Comparison of ENCODE assay signal across 11 mouse cellular contexts in genomic region chr11:98753264-98753663, GRCm38 (mm10). TPM values are rescaled to one million over a fixed set of nuclear protein-coding genes. Genes with fewer than 3 reads are reported as not detected.
DNase-seq lines count a peak whose midpoint lies in the region; ATAC-seq lines count a peak whose summit lies in the region.
"Had no signal": no experiment of that assay in that cellular context is flagged by ENCODE, and none has a peak within 500 bp of the region (broad histone marks: within the 10 kb centered on the region; RNA-seq: fewer than 3 reads in every experiment).

No protein-coding gene starts in this region.

- H3K9me3 ChIP-seq in limb, embryonic 12.5 days, result no peaks in the 10 kb centered on the region
- H3K9me3 ChIP-seq in limb, embryonic 10.5 days (replicated peaks), result no peaks in the 10 kb centered on the region
- no peaks in the 10 kb centered on the region for H3K9me3 ChIP-seq in heart, embryonic 15.5 days (replicated peaks)
- no peaks in the 10 kb centered on the region for H3K9me3 ChIP-seq in intestine, embryonic 16.5 days (ENCODE audit: control insufficient read depth, low read length)
- H3K9me3 ChIP-seq: neural tube, embryonic 12.5 days had no signal

- 84% methylated on average over 5 of the region's 5 CpGs for WGBS in limb, embryonic 12.5 days
- 88% methylated on average over 5 of the region's 5 CpGs for WGBS in limb, embryonic 10.5 days
- WGBS in heart, embryonic 15.5 days, result 92% methylated on average over 5 of the region's 5 CpGs
- 91% methylated on average over 5 of the region's 5 CpGs for WGBS in intestine, embryonic 16.5 days

- no peak overlapping the region for H3K9ac ChIP-seq in limb, embryonic 12.5 days (replicated peaks)
- H3K9ac ChIP-seq in heart, embryonic 15.5 days, result no peak overlapping the region
- H3K9ac ChIP-seq in intestine, embryonic 16.5 days (ENCODE audit: low read depth, low read length), result peak overlapping the region; percentile 52
- H3K9ac ChIP-seq: neural tube, embryonic 12.5 days had no signal

- H3K36me3 ChIP-seq in limb, embryonic 12.5 days, result peaks cover 39% of the 10 kb centered on the region
- H3K36me3 ChIP-seq in limb, embryonic 10.5 days, result peaks cover 20% of the 10 kb centered on the region
- peaks cover 26% of the 10 kb centered on the region for H3K36me3 ChIP-seq in heart, embryonic 15.5 days
- peaks cover 13% of the 10 kb centered on the region; the same call in 1 of the 2 replicates for H3K36me3 ChIP-seq in intestine, embryonic 16.5 days (ENCODE audit: control insufficient read depth, insufficient read depth, low read length)

- no peak overlapping the region for H3K4me3 ChIP-seq in limb, embryonic 12.5 days (replicated peaks)
- H3K4me3 ChIP-seq in limb, embryonic 10.5 days, result no peak overlapping the region
- H3K4me3 ChIP-seq in heart, embryonic 15.5 days, result no peak overlapping the region
- H3K4me3 ChIP-seq in intestine, embryonic 16.5 days (ENCODE audit: low read length), result no peak overlapping the region; the same call in 1 of the 2 replicates
- H3K4me3 ChIP-seq: neural tube, embryonic 12.5 days had no signal

- peak; percentile 92 for DNase-seq in heart, adult 11 months
- DNase-seq in heart, postnatal 14 days, result no peak
- DNase-seq in limb, embryonic 10.5 days (ENCODE audit: low spot score), result no peak
- no peak for DNase-seq in adrenal gland, adult 8-10 months
- DNase-seq: adrenal gland, postnatal 36 days; right cerebral cortex, postnatal 25 days had no signal

- peaks cover 55% of the 10 kb centered on the region for H3K4me1 ChIP-seq in limb, embryonic 12.5 days (replicated peaks)
- H3K4me1 ChIP-seq in limb, embryonic 10.5 days, result peaks cover 60% of the 10 kb centered on the region
- H3K4me1 ChIP-seq in heart, embryonic 15.5 days (replicated peaks), result peaks cover 80% of the 10 kb centered on the region
- H3K4me1 ChIP-seq in intestine, embryonic 16.5 days (ENCODE audit: control insufficient read depth, insufficient read depth, low read length), result peaks cover 79% of the 10 kb centered on the region

- no peaks in the 10 kb centered on the region for H3K27me3 ChIP-seq in limb, embryonic 12.5 days
- H3K27me3 ChIP-seq in limb, embryonic 10.5 days (ENCODE audit: low read depth, poor library complexity, severe bottlenecking), result no peaks in the 10 kb centered on the region
- no peaks in the 10 kb centered on the region for H3K27me3 ChIP-seq in heart, embryonic 15.5 days
- H3K27me3 ChIP-seq in intestine, embryonic 16.5 days (replicated peaks; ENCODE audit: control insufficient read depth, insufficient read depth, low read length), result no peaks in the 10 kb centered on the region
- H3K27me3 ChIP-seq: neural tube, embryonic 12.5 days had no signal

- H3K4me2 ChIP-seq in limb, embryonic 12.5 days, result no peak overlapping the region
- no peak overlapping the region for H3K4me2 ChIP-seq in heart, embryonic 15.5 days
- peak overlapping the region; percentile 61 for H3K4me2 ChIP-seq in intestine, embryonic 16.5 days (ENCODE audit: low read depth, low read length)
- H3K4me2 ChIP-seq: neural tube, embryonic 12.5 days had no signal

- no peak for ATAC-seq in limb, embryonic 12.5 days (ENCODE audit: insufficient number of reproducible peaks, insufficient read depth, low FRiP score, low TSS enrichment, low read depth)
- no peak for ATAC-seq in heart, embryonic 15.5 days (replicated peaks; ENCODE audit: insufficient number of reproducible peaks, insufficient read depth, low FRiP score, low read depth)
- ATAC-seq in intestine, embryonic 16.5 days, result no peak
- no peak for ATAC-seq in granulocyte monocyte progenitor cell, adult 5-6 weeks (replicated peaks; ENCODE audit: poor library complexity, severe bottlenecking)

- H3K27ac ChIP-seq in limb, embryonic 12.5 days, result 0 out of 2 replicates have a peak overlapping the region, but pooled peaks have one; percentile 12
- no peak overlapping the region for H3K27ac ChIP-seq in limb, embryonic 10.5 days
- H3K27ac ChIP-seq in heart, embryonic 15.5 days, result peak overlapping the region; percentile 92
- H3K27ac ChIP-seq in intestine, embryonic 16.5 days (ENCODE audit: low read length), result peak overlapping the region; percentile 97
- H3K27ac ChIP-seq: neural tube, embryonic 12.5 days had no signal

- intact Hi-C loops in heart, postnatal 14 days (cut with DNase I), result no loop called here

RNA-seq across cellular contexts. Expression of gene Thra, which starts 12.8 kb away (rescaled TPM):
- total RNA-seq in heart, postnatal 14 days (2021), result 100 to 1,000 TPM; 123 to 130 TPM
- polyA plus RNA-seq in limb, embryonic 12.5 days (2016; fragmentation: Nextera tagmentation; extraction: Ambion mirVana), result 22.3 and 24.9 TPM in 2 replicates
- 6.3 and 11.6 TPM in 2 replicates for polyA plus RNA-seq in limb, embryonic 10.5 days (2016; fragmentation: Nextera tagmentation; extraction: Ambion mirVana)
- 34.8 and 39.5 TPM in 2 replicates for polyA plus RNA-seq in heart, embryonic 15.5 days (2015; fragmentation: Nextera tagmentation; extraction: Ambion mirVana)
- 41.5 and 42.0 TPM in 2 replicates for polyA plus RNA-seq in intestine, embryonic 16.5 days (2015; fragmentation: Nextera tagmentation; extraction: Ambion mirVana)
- total RNA-seq in adrenal gland, adult 8-10 months (2022), result 100 to 1,000 TPM in 1 of 4 experiments, 10 to 100 TPM in 3; 67.1 to 111 (median 82.9) TPM
- total RNA-seq in granulocyte monocyte progenitor cell, adult 5-6 weeks (2014; fragmentation: Nextera tagmentation), result 39.3 and 39.5 TPM in 2 replicates
- total RNA-seq in granulocyte monocyte progenitor cell, adult 5-6 weeks (2017), result 23.0 and 24.2 TPM in 2 replicates

RNA-seq across cellular contexts. Expression of gene Nr1d1, which starts 21.9 kb away (rescaled TPM):
- total RNA-seq in heart, postnatal 14 days (2021), result 10 to 100 TPM; 20.7 to 31.5 TPM
- polyA plus RNA-seq in limb, embryonic 12.5 days (2016; fragmentation: Nextera tagmentation; extraction: Ambion mirVana), result 0.79 and 1.0 TPM in 2 replicates
- 1.2 and 1.5 TPM in 2 replicates for polyA plus RNA-seq in limb, embryonic 10.5 days (2016; fragmentation: Nextera tagmentation; extraction: Ambion mirVana)
- 7.0 and 7.5 TPM in 2 replicates for polyA plus RNA-seq in heart, embryonic 15.5 days (2015; fragmentation: Nextera tagmentation; extraction: Ambion mirVana)
- polyA plus RNA-seq in intestine, embryonic 16.5 days (2015; fragmentation: Nextera tagmentation; extraction: Ambion mirVana), result 2.3 and 2.7 TPM in 2 replicates
- total RNA-seq in adrenal gland, adult 8-10 months (2022), result 100 to 1,000 TPM; 140 to 286 (median 201) TPM
- 2.3 and 2.8 TPM in 2 replicates for total RNA-seq in granulocyte monocyte progenitor cell, adult 5-6 weeks (2014; fragmentation: Nextera tagmentation)
- total RNA-seq in granulocyte monocyte progenitor cell, adult 5-6 weeks (2017), result 1.2 TPM in 1 of 2 replicates, not detected in the other

RNA-seq across cellular contexts. Expression of gene Med24, which starts 24.0 kb away (rescaled TPM):
- 10 to 100 TPM; 49.5 to 49.8 TPM for total RNA-seq in heart, postnatal 14 days (2021)
- polyA plus RNA-seq in limb, embryonic 12.5 days (2016; fragmentation: Nextera tagmentation; extraction: Ambion mirVana), result 74.4 and 79.3 TPM in 2 replicates
- 77.3 and 82.6 TPM in 2 replicates for polyA plus RNA-seq in limb, embryonic 10.5 days (2016; fragmentation: Nextera tagmentation; extraction: Ambion mirVana)
- polyA plus RNA-seq in heart, embryonic 15.5 days (2015; fragmentation: Nextera tagmentation; extraction: Ambion mirVana), result 33.5 and 43.0 TPM in 2 replicates
- 36.8 and 38.5 TPM in 2 replicates for polyA plus RNA-seq in intestine, embryonic 16.5 days (2015; fragmentation: Nextera tagmentation; extraction: Ambion mirVana)
- total RNA-seq in adrenal gland, adult 8-10 months (2022), result 10 to 100 TPM; 47.7 to 63.3 (median 55.7) TPM
- 57.3 and 68.2 TPM in 2 replicates for total RNA-seq in granulocyte monocyte progenitor cell, adult 5-6 weeks (2014; fragmentation: Nextera tagmentation)
- 37.6 and 42.6 TPM in 2 replicates for total RNA-seq in granulocyte monocyte progenitor cell, adult 5-6 weeks (2017)

RNA-seq across cellular contexts. Expression of gene Msl1, which starts 42.1 kb away (rescaled TPM):
- 10 to 100 TPM; 71.2 to 71.8 TPM for total RNA-seq in heart, postnatal 14 days (2021)
- polyA plus RNA-seq in limb, embryonic 12.5 days (2016; fragmentation: Nextera tagmentation; extraction: Ambion mirVana), result 32.7 and 35.3 TPM in 2 replicates
- 22.8 and 25.0 TPM in 2 replicates for polyA plus RNA-seq in limb, embryonic 10.5 days (2016; fragmentation: Nextera tagmentation; extraction: Ambion mirVana)
- polyA plus RNA-seq in heart, embryonic 15.5 days (2015; fragmentation: Nextera tagmentation; extraction: Ambion mirVana), result 15.5 and 17.2 TPM in 2 replicates
- 13.5 and 14.5 TPM in 2 replicates for polyA plus RNA-seq in intestine, embryonic 16.5 days (2015; fragmentation: Nextera tagmentation; extraction: Ambion mirVana)
- total RNA-seq in adrenal gland, adult 8-10 months (2022), result 10 to 100 TPM; 93.5 to 98.5 (median 93.7) TPM
- 72.7 and 75.0 TPM in 2 replicates for total RNA-seq in granulocyte monocyte progenitor cell, adult 5-6 weeks (2014; fragmentation: Nextera tagmentation)
- total RNA-seq in granulocyte monocyte progenitor cell, adult 5-6 weeks (2017), result 59.8 and 70.1 TPM in 2 replicates

RNA-seq across cellular contexts. Expression of gene Casc3, which starts 51.4 kb away (rescaled TPM):
- 10 to 100 TPM; 23.6 to 25.0 TPM for total RNA-seq in heart, postnatal 14 days (2021)
- polyA plus RNA-seq in limb, embryonic 12.5 days (2016; fragmentation: Nextera tagmentation; extraction: Ambion mirVana), result 48.1 and 54.1 TPM in 2 replicates
- polyA plus RNA-seq in limb, embryonic 10.5 days (2016; fragmentation: Nextera tagmentation; extraction: Ambion mirVana), result 46.7 and 51.9 TPM in 2 replicates
- 21.3 and 27.6 TPM in 2 replicates for polyA plus RNA-seq in heart, embryonic 15.5 days (2015; fragmentation: Nextera tagmentation; extraction: Ambion mirVana)
- polyA plus RNA-seq in intestine, embryonic 16.5 days (2015; fragmentation: Nextera tagmentation; extraction: Ambion mirVana), result 23.1 and 24.3 TPM in 2 replicates
- 10 to 100 TPM; 34.3 to 47.2 (median 41.6) TPM for total RNA-seq in adrenal gland, adult 8-10 months (2022)
- 46.1 and 46.7 TPM in 2 replicates for total RNA-seq in granulocyte monocyte progenitor cell, adult 5-6 weeks (2014; fragmentation: Nextera tagmentation)
- 13.6 and 31.8 TPM in 2 replicates for total RNA-seq in granulocyte monocyte progenitor cell, adult 5-6 weeks (2017)
